Mouse (Mus musculus) monocyte, adult 5-6 weeks (primary cell): ENCODE measurements around the gene Alg9. TPM values are rescaled to one million over a fixed set of nuclear protein-coding genes. Genes with fewer than 3 reads are reported as not detected.

ENCODE experiments used
- ATAC-seq: fragments of 153-309, 156-312 bp; replicated peaks from 2 replicates; pipeline ENCODE4 v1.8.0; 2017; ENCODE audit warnings: mild to moderate bottlenecking; ENCODE audit not compliant: low TSS enrichment, insufficient number of reproducible peaks, severe bottlenecking, poor library complexity, low FRiP score
- total RNA-seq: library from RNA; stranded (forward); fragments of 200-1000, 200-491, 200-594 nt; gene quantifications from 3 replicates; pipeline ENCODE4 v1.2.3, GENCODE M21; 2017

Gene Alg9
- 10.3 to 16.5 TPM (median 11.1 TPM) in 3 replicates for total RNA-seq

DNA sequence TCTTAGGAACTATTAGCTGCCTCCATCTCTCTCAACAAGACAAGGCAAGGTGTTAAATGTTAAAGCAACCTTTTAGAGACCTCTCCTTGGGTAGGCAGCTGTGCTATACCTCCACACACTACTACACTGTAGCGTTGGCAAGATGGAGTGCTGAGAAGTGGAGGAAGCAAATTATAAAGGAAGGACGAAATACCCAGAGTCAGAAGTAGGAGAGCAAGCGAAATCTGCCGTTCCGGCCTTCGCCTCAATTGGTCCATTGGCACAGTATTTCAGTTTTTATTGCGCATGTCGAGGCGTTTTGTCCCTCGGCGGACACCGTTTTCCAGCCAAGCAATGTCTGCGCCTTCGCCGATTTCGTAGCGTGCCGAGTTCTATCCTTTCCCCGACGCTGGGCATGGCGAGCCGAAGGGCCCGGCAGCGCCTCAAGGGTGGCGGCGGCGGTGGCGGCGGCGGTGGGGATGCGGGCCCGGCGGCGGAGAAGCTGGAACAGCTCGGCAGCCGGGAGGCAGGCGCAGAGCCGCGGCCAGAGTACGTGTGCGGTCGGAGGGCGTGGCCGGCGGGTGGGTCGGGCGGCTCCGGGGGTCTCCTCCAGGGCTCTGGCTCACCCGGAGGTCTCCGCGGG lies at the start of gene Alg9, which contains the start of gene 1110032A03Rik:
Gene Alg9, plus strand, starts transcription at position 29 of the 622 bp plus-strand sequence.
Gene 1110032A03Rik, minus strand, starts transcription at position 530 of the 622 bp plus-strand sequence.
- peak; percentile 71 for ATAC-seq

DNA sequence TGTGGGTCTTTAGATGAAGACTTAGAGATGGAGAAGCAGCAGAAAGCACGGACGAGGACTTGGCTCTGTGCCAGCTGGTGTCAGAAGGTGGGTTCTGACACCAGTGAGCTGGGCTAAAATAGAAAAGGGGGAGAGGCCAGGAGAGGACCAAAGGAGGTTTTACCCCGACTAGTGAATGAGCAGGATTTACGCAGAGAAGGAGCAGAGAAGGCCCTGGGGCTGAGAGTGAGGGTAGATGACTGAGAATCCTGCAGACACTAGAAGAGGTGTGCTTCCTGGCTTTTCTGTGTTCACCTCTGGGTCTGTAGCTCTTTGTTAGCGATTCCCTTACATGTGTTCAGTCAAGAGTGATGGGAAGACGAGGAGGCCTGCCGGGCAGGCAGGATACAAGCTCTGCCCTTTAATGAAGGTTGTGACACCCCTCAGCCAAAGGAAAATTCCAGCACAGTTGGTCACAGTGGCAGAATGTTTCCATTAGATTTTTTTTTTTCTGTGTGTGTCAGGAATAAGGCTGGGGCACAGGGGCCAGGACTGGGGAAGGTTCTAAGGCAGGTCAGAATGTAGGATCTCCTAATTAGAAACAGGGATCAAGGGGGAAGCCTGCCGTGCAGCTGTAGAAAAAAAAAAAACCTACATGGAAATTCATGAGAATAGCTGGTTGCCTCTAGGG lies 48.8 kb upstream of the Alg9 start:
- ATAC-seq = no peak

DNA sequence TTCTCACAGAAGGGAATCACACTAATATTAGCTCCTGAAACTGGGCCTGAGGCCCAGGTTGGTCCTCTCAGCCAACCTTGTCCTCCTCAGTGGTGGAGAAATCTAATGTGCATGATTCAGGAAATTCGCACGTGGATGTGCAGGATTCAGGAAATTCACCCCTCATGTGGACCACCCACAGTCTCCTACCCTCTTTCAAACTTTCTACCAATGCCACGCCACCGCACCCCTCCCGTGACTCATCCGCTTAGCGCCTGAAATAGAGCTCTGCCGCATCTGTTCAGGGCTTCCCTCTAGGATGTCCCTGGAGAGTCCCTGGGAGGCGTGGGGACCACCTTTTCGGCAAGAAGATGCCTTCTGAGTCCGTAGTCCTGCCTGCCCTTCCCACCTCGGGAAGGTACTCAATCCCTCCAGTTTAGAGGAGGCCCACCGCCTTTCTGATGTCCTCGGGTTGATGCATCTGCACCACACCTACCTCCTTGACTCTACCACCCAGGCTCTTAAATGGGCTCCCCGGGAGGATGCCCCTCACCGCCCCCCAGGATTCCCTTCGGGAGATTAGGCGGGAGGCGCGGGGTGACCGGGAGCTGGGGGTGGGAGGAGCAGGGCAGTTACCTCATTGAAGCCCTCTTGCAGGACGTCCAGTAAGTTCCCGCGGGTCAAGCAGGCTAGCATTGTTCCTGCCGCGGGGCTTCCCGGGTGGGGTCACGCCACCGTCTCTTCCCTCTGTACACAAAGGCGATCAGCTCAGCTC lies 47.5 kb upstream of the Alg9 start:
- ATAC-seq = no peak

DNA sequence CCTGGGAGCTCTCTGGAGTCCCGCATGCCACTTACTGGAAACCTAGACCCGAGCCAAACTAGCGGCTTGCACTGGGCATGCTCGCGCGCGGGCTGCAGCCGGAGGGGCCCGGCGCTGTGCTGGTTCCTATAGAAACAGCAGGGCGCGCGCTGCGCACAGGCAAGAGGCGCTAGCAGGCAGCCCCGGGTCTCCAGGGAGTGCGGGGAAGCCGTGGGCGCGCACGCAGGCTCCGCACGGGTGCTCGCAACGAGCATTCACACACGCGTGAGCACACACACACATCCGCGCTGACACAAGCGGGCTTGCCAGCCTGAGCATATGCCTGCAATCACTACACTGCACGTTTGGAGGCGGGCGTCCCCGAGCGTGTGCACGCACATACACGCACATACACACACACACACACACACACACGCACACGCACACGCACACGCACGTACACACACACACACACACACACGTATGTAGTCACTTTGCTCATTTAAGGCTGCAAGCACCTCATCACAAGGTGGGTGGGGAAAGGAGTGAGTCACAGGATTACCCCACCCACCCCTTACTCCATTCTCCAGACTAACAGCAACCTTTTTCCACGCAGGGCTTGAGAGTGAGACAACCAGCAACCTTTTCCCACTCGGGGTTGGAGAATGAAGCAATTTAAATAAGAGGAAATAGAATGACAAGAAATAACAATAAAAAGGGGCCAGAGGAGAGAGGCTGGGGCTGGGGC lies 46.7 kb upstream of the Alg9 start:
- ATAC-seq = no peak

DNA sequence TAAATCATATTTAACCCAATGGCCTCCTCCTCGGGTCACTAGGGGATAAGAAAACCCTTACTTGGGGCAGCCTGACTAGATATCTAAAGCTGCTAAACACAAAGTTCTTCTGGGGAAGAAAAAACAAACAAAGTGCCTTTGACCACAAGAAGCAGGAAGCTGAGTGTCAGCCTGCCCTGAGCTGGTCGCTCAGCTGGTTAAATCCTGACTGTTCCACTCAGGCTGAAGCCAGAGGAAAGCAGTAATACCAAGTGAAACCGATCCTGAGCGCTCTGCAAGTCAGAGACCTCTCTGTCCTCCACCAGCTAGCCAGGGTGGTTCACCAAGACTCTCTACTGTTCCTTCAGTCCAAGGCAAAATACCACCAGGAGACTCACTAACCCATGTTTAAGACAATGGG lies 45.2 kb upstream of the Alg9 start:
- ATAC-seq = no peak

DNA sequence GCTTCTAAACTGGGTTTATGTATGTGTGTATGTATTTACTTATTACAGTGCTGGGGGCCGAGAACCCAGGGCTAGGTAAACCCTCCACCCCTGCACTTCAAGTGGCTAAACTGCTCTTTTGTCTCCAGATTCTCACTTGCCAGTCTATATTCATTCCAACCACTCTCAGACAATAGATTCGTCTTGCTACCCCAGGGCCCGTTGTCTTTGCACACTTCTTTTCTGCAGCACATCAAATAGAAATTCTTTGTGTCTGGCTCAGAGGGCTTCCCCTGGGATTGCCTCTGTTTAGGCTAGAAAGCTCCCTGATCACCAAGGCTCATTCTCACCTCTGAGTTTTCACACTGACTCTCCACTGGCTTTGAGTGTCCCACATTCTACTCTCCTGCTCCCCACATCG lies 42.3 kb upstream of the Alg9 start:
- no peak for ATAC-seq

DNA sequence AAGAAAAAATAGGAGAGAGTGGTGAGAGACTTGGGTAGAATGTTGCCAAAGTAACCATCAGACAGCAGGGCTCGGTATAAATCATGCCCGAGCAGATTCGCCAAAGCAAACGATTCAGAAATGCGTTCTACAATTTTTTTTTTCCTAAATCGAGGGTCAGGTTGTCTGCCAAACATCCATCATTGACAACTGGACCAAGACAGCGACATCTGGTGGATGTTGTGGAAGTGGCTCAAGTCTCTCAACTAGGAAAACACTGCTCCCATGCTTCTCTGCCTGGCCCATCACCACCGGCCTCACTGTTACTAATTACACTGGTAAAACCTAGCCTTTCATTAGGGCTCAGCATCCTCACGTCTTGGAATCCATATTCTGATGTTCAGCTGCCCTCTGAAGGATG lies 39.8 kb upstream of the Alg9 start:
- no peak for ATAC-seq

DNA sequence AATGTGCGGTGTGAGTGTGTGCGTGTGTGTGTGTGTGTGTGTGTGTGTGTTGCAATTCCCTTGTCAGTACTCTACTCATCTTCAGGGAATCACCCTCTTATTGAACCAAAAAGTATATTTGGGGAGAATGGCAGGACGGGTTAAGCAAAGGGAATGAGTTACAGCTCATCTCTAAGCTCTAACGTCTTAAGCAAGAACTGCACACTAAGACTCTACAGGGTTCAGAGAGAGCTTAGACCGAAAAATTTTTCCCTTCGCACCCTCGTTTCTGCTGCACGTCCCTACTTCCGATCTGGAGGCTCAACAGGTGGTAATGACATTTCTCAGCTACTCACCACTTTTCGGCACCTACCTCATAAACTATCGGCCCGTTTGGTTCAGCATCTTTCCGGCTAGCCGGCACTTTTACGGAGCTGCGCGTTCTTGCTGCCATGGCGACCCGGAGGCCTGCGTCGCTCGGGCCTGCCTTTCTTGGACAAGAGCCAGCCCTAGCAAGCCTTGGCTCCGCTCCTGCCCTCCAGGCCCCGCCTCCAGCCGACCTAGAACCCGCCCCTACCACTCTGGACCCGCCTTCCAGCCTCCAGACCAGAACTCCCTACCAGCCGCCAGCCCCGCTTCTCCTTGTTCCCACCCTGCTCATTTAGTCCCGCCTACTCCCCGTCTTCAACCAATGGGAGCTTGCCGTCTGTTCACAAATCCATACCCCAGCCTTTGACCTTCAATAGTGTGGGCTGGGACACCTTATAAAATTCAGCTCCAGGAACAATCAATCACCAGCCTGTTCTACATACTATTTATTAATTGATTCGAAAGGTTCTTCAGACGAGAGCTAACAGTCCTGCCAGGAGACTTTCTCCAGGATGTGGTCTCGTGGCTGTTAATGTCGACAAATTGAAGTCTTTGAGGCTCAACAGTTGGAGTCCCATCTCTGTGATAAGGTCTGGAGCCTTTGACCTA lies 35.6 kb upstream of the Alg9 start, which contains the start of gene Dixdc1:
Gene Dixdc1, minus strand, starts transcription at position 604 of the 957 bp plus-strand sequence.
- ATAC-seq = peak; percentile 93

DNA sequence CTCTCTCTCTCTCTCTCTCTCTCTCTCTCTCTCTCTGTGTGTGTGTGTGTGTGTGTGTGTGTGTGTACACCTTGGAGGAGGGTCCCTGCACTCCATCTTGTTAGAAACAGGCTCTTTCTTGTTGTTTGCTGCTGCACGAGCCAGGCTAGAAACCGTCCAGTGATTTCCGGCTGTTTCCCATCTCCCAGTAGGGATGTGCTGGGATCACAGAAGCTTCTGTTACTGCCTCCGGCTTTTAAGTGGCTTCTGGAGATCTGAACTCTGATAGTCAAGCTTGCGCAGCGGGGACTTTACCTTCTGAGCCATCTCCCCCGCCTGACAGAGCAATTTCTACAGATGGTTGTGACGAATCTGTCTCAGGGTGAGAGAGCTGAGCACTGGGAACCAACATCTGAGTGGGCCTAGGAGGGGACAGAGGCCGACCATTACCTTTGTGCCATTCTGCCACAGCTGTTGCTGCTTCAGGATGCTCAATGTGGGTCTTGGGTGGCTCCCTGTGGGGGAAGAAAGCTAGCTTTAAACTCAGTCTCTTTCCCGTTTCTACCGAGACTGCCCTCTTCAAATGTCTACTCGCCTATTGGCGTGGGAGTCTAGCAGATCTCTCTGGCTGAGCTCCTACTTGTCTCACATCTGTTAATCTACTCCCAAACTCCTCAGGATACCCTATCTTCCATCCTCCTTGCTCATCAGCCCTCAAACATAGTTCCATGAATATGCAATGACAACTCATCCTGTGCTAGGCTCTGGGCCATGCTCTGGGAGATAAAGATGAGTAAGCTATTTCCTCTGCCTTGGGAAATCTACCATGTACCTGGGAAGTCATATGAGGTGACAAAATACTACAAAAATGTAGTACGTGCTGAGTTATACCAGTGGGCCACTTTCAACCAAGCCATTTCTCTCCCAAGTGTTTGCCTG lies 33.7 kb upstream of the Alg9 start:
- ATAC-seq = no peak

DNA sequence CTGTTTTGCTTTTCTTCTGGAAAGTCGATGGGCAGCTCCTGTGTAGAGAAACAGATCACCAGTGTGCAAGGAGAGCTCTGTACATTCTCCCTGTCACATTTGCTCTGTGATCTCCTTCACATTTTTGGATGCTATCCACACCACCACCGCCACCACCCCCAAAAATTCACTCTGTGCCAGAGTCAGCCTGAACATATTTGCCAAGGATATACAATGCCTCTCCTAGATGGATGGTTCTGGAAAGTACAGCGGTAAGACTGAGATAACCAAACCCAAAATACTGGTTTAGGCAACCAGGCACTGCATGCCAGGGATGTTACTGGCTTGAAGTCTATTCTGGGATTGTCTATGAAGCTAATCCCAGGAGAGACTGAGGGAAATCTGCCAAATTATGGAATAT lies 32.6 kb upstream of the Alg9 start:
- ATAC-seq = no peak

DNA sequence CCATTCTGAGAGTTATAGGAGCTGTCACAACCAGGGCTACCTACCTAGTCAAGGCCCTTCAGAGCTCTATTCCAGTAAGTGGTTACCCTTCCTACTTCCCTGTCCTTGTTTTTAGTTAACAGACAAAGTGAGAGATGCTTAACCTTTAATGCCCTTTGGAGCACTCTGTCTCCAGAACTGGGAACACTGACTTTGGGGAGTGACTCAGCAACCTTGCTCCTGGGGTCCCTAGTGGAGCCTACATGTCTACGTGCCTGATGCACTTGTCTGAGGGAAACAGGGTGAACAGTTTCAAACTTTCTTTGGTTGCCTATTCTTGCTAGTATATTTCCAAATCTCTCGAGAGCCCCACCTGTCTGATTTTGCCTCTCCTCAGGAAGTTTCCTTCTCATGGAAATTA lies 32.1 kb upstream of the Alg9 start:
- ATAC-seq = no peak

DNA sequence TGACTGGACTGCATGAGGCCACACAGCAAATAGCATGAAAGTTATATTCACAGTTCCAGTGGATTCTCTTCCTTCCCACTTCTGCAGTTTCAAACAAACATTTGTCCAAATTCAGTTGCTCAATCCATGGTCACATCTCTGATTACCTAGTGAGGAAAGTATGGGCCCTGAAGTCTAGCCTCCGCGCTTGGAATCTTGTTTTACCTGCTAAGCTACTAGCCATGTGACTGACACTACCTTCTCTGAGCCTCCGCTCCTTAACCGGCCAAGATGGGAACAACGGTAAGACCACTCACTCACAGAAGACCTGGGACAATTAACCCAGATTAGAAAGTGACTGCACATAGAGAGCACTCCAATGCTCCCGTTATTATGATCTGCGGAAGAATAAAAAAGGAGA lies 29.0 kb upstream of the Alg9 start:
- ATAC-seq = no peak

DNA sequence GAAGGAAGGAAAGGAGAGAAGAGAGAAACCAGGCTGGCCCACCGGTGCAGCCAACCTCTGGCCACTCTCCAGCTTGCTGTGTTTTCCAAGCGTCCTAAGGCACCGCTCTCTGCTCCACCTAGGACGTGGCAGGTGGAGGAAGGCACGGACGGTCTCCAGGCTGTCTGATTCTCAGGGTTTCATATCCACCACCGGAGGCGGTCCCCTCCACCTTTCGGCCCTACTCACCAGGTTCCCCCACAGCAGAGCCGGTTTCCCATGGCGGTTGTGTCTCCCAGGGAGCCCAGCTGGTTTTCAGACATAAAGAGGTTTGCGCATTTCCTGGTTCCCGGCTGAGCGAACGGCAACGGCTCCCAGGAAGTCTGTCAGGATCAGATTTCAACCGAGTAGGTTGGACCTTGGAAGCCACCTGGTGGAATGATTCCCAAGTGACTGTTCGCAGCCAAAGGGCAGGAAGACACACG lies 28.6 kb upstream of the Alg9 start, which contains the start of gene 2310030G06Rik:
Gene 2310030G06Rik, minus strand, starts transcription at position 323 of the 464 bp plus-strand sequence.
- no peak for ATAC-seq

DNA sequence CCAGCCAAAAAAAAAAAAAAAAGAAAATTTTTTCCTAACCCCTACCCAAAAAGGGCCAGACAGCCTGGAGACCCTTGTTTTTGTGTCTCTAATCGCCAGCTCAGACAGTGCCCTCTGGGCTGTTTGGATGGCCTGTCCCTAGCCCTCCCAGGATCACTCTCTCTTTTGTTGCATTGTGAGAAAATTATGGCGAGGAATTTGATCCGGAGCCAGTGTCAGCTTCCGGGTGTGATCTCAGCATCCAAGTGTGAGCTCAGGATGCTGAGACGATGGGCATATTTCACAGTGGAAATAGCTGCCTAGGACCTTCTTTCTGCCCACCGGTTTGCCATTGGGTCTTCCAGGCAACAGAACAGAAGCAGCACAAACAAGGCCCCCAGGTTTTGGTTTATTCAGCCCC lies 24.1 kb upstream of the Alg9 start:
- ATAC-seq = no peak

DNA sequence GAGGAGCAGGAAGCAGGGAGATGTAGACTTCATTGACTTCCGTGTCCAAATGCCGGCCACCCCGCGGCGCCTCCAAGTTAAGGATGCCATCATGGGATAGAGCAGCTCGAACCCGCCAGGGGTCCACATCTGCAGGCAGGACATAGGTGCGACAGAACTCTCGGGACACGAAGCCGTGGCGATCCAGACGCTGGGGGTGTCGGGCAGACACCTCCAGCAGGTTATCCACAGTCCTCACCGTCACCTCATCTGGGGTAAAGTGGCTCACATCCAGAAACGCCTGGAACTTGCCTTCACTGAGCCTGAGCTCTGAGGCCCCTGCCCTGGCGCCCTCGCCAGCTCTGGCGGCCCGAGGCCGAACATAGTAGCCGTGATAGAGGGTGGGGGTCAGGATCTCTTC lies 23.5 kb upstream of the Alg9 start, which contains the start of gene Cryab:
Gene Cryab, plus strand, starts transcription at position 3 of the 400 bp plus-strand sequence.
- no peak; the same call in 1 of the 2 replicates for ATAC-seq

DNA sequence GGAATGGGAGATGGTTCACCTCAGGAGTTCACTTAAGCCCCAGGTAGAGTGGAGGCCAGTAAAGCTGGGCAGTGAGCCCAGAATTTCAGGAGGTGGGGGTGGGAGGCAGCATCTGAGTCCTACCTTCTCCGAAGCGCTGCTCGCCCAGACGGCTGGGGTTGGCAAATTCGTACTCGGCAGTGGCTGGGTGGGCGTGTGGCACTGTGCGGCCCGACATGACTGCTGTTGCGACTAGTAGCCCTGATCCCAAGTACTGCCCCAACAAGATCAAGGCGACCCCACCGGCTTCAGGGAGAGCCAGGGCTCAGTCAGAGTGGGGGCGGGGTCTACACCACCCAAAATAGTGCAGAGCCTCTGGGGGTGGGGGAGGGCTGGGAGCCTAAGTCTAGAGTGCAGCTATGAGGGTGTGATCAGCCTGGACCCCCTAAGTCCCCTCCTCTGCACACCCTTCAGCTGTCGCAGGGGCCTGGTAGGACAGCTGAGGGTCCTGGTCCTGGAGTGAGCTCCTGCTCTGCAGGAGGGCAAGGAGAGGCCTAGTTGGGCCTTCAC lies 22.7 kb upstream of the Alg9 start, which contains the start of gene Hspb2:
Gene Hspb2, minus strand, starts transcription at position 301 of the 549 bp plus-strand sequence.
- no peak for ATAC-seq
